Mouse (Mus musculus) embryonic facial prominence, embryonic 15.5 days (tissue): Measurements from ENCODE around the gene Tcp11l1. TPM values are rescaled to one million over a fixed set of nuclear protein-coding genes. Genes with fewer than 3 reads are reported as not detected.

Experiments used
- ATAC-seq: fragments of 200-750 bp; cut with Nextera tagmentation; 2 replicates; pipeline ENCODE4 v1.8.0; 2017; ENCODE audit warnings: low read depth, moderate TSS enrichment; ENCODE audit not compliant: insufficient number of reproducible peaks, low FRiP score, low TSS enrichment
- H3K27ac ChIP-seq: fragments of 300-500 bp; sonication (generic); replicated peaks from 2 replicates; pipeline ENCODE4 v1.5.1; 2015; ENCODE audit warnings: mild to moderate bottlenecking, inconsistent platforms
- H3K27me3 ChIP-seq: fragments of 300-500 bp; sonication (generic); 2 replicates; pipeline ENCODE4 v1.6.1; 2015; ENCODE audit warnings: inconsistent platforms
- H3K36me3 ChIP-seq: fragments of 300-500 bp; sonication (generic); 2 replicates; pipeline ENCODE4 v1.6.1; 2015; ENCODE audit warnings: mild to moderate bottlenecking, inconsistent platforms
- H3K4me1 ChIP-seq: fragments of 300-500 bp; sonication (generic); 2 replicates; pipeline ENCODE4 v1.6.1; 2015; ENCODE audit warnings: inconsistent platforms
- H3K4me2 ChIP-seq: fragments of 300-500 bp; sonication (generic); replicated peaks from 2 replicates; pipeline ENCODE4 v1.6.1; 2015; ENCODE audit warnings: mild to moderate bottlenecking, inconsistent platforms
- H3K4me3 ChIP-seq: fragments of 300-500 bp; sonication (generic); replicated peaks from 2 replicates; pipeline ENCODE4 v1.5.1; 2015; ENCODE audit warnings: mild to moderate bottlenecking, inconsistent platforms
- H3K9ac ChIP-seq: fragments of 300-500 bp; sonication (generic); 2 replicates; pipeline ENCODE4 v1.6.1; 2015; ENCODE audit warnings: inconsistent platforms
- H3K9me3 ChIP-seq: fragments of 300-500 bp; sonication (generic); replicated peaks from 2 replicates; pipeline ENCODE4 v1.6.1; 2016; ENCODE audit warnings: inconsistent platforms
- WGBS: fragments of 180-500 bp; shearing (Covaris S2); methylation state at CpG from one replicate; pipeline ENCODE4 v1.1.7; 2015; 5-methylcytosine and 5-hydroxymethylcytosine counted together
- polyA plus RNA-seq: library from polyadenylated mRNA; unstranded; fragments of >200 nt; fragmentation: Nextera tagmentation; extraction: Ambion mirVana; gene quantifications from 2 replicates; pipeline ENCODE4 v1.2.1, GENCODE M21; 2015

Tcp11l1 gene
- polyA plus RNA-seq, 1 experiment from 2014 or later, result 41.4 TPM

DNA sequence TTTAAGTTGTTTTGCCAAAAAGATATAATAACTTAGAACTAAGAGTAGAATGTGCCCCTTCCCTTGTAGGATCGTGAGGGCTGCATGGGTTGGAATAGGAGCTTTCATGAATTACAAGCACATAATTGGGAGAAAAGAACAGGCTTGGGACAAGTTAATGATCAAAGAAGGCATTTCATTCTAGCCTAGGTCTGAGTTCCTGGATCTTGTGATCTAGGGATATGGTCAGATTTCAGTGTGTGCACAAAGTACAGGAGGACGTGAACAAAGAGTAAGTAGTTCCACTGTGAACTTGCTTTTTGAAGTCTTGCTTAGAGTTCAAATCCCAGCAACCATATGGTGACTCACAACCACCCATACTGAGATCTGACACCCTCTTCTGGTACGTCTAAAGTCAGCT, 34.6 kb downstream of the Tcp11l1 start:
- peaks cover 6% of the 10 kb centered on the region for H3K36me3 ChIP-seq
- no peak overlapping the region for H3K4me2 ChIP-seq
- H3K27ac ChIP-seq, result no peak overlapping the region
- no peak overlapping the region for H3K9ac ChIP-seq
- no peak for ATAC-seq
- H3K27me3 ChIP-seq, result no peaks in the 10 kb centered on the region
- no peak overlapping the region for H3K4me3 ChIP-seq
- WGBS, result 59% methylated on average over 3 of the region's 3 CpGs
- H3K9me3 ChIP-seq, result no peaks in the 10 kb centered on the region
- H3K4me1 ChIP-seq, result no peaks in the 10 kb centered on the region

DNA sequence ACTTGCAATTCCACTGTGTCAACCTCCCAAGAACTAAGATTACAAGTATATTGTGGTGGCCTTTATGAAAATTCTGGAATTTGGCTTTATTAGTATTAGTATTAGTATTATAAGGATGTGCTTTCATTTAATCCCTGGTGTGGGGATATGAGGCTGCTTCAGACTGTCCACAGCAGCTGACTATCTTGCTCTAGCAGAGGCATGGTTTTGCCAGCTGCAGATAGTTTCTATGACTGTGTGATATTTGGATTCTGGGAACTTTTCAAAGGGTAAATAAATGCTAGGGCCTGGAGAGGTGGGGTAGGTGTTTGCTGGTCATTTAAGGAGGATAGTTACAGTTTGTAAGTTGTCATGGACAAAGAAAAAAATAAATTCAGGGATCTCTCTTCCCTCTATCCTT, 40.2 kb downstream of the Tcp11l1 start:
- ATAC-seq, result no peak
- Histone ChIP-seq H3K36me3 (no peaks in the 10 kb centered on the region), H3K27me3 (no peaks in the 10 kb centered on the region), H3K9me3 (no peaks in the 10 kb centered on the region), H3K4me1 (no peaks in the 10 kb centered on the region), H3K4me3 (no peak overlapping the region), H3K4me2 (no peak overlapping the region), H3K9ac (no peak overlapping the region), H3K27ac (no peak overlapping the region)

DNA sequence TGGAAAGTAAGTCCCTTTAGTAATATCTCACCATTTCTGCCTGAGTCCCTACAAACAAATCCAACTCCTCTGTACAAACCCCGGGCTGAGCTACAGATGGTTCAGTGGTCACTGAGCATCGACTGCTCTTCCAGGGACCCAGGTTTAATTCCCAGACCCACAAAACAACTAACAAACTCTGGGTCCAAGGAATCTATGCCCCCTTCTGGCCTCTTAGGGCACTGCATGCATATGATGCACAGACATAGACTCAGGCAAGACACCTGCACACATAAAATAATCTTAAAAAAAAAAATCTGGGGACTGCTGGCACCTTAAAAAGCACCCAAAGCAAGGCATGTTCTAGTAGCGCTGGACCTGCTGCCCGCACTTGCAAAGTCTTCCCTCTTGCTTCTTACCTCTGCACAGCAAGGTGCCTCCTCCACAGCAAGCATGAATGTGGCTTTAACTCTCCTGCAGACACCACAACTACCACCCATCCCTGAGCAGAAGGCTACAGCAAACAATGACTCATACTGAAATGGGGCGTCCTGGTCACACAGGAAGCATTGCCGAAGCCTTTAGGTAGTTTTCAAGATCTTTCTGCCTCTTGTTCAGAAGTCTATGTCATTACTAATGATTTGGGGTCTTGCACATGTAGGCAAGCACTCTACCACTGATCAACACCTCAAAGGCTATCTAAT, 42.7 kb downstream of the Tcp11l1 start:
- peaks cover 18% of the 10 kb centered on the region for H3K36me3 ChIP-seq
- H3K27me3 ChIP-seq, result no peaks in the 10 kb centered on the region
- no peaks in the 10 kb centered on the region for H3K9me3 ChIP-seq
- no peak overlapping the region for H3K9ac ChIP-seq
- H3K4me3 ChIP-seq, result no peak overlapping the region
- H3K4me2 ChIP-seq, result no peak overlapping the region
- no peaks in the 10 kb centered on the region for H3K4me1 ChIP-seq
- 86% methylated on average over 6 of the region's 6 CpGs for WGBS
- no peak for ATAC-seq
- no peak overlapping the region for H3K27ac ChIP-seq

DNA sequence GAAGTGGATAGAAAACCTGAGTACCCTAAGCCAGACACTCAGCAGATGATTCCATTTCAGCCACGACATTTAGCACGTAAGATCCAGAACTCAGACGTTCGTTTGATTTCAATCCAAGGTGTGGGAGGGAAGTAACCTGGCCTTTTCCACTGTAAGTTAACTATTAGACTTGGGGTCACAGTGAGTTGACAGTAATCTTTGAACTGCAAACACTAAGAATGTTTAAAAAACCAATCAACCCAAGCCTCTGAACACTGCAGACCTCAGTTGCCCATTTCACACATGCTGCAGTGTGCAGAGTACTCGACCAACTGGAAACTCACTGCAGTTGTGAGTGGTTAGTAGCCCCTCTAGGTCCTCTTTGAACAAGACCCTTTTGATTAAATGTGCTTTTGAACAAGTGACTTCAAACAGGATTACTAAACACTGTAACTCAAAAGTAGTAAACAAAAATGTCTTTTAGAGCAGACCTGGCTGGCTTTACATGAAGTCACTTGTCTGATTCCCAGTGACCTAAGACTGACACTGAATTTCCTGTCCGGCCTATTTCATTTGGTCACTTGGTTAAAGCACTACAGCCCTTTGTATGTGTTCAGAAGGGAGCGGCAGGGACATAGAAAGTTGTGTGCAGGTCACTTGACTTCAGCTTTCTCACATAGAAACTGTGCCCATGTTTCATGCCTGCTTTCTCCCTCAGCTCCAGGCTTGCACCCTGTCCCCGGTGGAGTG, 48.4 kb downstream of the Tcp11l1 start:
- no peak for ATAC-seq
- H3K27ac ChIP-seq, result no peak overlapping the region
- 86% methylated on average over 8 of the region's 8 CpGs for WGBS
- H3K9ac ChIP-seq, result no peak overlapping the region
- H3K27me3 ChIP-seq, result no peaks in the 10 kb centered on the region
- H3K4me3 ChIP-seq, result no peak overlapping the region
- no peaks in the 10 kb centered on the region for H3K9me3 ChIP-seq
- H3K4me2 ChIP-seq, result no peak overlapping the region
- H3K4me1 ChIP-seq, result no peaks in the 10 kb centered on the region
- H3K36me3 ChIP-seq, result peaks cover 54% of the 10 kb centered on the region

DNA sequence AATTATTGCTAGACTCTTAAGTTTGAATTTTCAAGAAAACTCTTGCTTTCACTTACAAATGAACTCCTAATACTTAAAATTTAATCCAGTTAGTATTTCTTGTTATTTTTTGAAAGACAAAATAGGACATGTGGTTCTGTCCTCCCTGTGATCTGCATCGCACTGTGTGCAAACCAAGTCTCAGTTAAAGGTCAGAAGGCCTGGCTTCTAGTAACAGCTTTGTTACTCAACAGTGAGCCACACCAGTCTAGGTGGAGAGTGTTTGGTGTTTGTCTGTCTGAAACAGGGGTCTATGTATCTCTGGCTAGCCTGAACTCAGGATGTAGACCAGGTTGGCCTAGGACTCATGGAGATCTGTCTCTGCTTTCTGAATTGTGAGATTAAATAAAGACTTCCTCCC, 53.3 kb downstream of the Tcp11l1 start:
- Histone ChIP-seq H3K9ac (no peak overlapping the region), H3K36me3 (peaks cover 52% of the 10 kb centered on the region), H3K9me3 (no peaks in the 10 kb centered on the region), H3K27ac (no peak overlapping the region), H3K4me3 (no peak overlapping the region), H3K4me2 (no peak overlapping the region), H3K27me3 (no peaks in the 10 kb centered on the region), H3K4me1 (no peaks in the 10 kb centered on the region)
- ATAC-seq, result no peak
- 100% methylated on average over 1 of the region's 1 CpGs for WGBS

DNA sequence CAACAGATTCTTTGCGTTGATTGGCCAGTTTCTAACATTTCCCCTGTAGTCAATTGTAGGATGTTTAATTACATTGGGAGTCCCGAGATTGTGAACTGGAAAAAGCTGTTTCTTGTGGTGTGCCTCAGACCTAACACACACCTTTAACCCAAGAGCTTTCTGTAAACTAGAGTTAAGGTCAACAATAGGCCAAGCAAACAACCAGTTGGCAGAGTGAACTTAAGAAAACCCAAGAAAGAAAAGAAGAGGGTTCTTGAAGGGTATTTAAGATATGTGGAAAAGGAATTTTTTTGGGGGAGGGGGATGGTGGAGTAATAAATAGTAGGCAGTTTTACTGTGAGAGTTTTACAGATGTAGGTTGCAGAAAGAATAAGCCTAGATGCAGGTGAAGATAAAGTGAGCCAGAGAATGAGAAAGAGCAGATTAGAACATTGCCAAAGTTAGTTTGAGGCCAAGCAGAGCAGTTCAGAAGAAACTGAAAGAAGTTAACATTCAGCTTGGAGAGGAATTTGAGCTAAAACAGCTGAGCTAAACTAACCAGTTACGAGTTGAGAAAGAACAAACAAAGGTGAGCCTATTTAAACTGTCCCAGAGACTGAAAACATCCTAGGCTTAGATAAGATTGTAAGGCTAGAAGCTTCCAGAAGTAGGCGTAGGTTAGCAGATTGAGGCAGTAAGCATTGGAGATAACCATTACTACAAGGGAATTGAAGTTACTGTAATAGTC, 95.8 kb downstream of the Tcp11l1 start:
- Histone ChIP-seq H3K27ac (no peak overlapping the region), H3K9ac (no peak overlapping the region), H3K36me3 (peaks cover 8% of the 10 kb centered on the region; the same call in 1 of the 2 replicates), H3K4me3 (no peak overlapping the region), H3K4me2 (no peak overlapping the region), H3K4me1 (no peaks in the 10 kb centered on the region), H3K27me3 (no peaks in the 10 kb centered on the region), H3K9me3 (no peaks in the 10 kb centered on the region)
- no peak for ATAC-seq
- WGBS, result 89% methylated on average over 4 of the region's 4 CpGs

DNA sequence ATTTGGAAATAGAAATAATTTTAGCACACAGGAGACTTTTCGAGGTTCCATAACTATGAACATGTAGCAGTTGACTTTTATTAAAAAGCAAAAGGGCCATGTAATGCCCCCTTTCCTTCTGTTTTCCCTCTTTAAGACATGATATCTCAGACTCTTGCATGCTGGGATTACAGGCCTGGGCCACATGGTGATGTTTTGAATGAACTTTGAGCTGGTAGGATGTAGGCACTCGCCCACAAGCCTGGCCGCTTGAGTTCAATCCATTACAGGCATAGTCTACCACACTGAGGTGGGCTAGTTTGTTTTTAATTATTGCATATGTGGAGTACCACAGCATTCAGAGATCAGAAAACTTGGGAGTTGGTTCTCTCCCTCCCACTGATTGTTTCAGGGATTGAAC, 97.2 kb downstream of the Tcp11l1 start:
- no peak overlapping the region for H3K4me3 ChIP-seq
- H3K9ac ChIP-seq, result no peak overlapping the region
- H3K27ac ChIP-seq, result no peak overlapping the region
- H3K36me3 ChIP-seq, result peaks cover 10% of the 10 kb centered on the region; the same call in 1 of the 2 replicates
- no peaks in the 10 kb centered on the region for H3K9me3 ChIP-seq
- no peaks in the 10 kb centered on the region for H3K27me3 ChIP-seq
- WGBS, result 89% methylated on average over 3 of the region's 3 CpGs
- H3K4me1 ChIP-seq, result no peaks in the 10 kb centered on the region
- no peak overlapping the region for H3K4me2 ChIP-seq
- no peak for ATAC-seq

Other genes with a start within 250 kb of the Tcp11l1 start
- gene Hipk3, start 217.7 kb downstream of the Tcp11l1 start, polyA plus RNA-seq, result 17.5 and 18.5 TPM in 2 replicates
- gene Cstf3, start 121.6 kb downstream of the Tcp11l1 start, polyA plus RNA-seq, result 64.5 and 65.2 TPM in 2 replicates
- gene Pin1rt1, start 4.2 kb upstream of the Tcp11l1 start, polyA plus RNA-seq, result 0.24 TPM in 1 of 2 replicates, not detected in the other
- 7.7 and 9.0 TPM in 2 replicates for gene Depdc7, start 30.7 kb upstream of the Tcp11l1 start, polyA plus RNA-seq
- 10.1 and 10.7 TPM in 2 replicates for gene Qser1, start 104.6 kb upstream of the Tcp11l1 start, polyA plus RNA-seq
- gene Prrg4, start 137.7 kb upstream of the Tcp11l1 start, polyA plus RNA-seq, result 7.0 and 7.4 TPM in 2 replicates
- gene Ccdc73, start 155.6 kb upstream of the Tcp11l1 start, polyA plus RNA-seq, result 5.4 and 6.7 TPM in 2 replicates